Mouse (Mus musculus): ENCODE results near the gene Lrrc8c.

The Lrrc8c gene

DNA sequence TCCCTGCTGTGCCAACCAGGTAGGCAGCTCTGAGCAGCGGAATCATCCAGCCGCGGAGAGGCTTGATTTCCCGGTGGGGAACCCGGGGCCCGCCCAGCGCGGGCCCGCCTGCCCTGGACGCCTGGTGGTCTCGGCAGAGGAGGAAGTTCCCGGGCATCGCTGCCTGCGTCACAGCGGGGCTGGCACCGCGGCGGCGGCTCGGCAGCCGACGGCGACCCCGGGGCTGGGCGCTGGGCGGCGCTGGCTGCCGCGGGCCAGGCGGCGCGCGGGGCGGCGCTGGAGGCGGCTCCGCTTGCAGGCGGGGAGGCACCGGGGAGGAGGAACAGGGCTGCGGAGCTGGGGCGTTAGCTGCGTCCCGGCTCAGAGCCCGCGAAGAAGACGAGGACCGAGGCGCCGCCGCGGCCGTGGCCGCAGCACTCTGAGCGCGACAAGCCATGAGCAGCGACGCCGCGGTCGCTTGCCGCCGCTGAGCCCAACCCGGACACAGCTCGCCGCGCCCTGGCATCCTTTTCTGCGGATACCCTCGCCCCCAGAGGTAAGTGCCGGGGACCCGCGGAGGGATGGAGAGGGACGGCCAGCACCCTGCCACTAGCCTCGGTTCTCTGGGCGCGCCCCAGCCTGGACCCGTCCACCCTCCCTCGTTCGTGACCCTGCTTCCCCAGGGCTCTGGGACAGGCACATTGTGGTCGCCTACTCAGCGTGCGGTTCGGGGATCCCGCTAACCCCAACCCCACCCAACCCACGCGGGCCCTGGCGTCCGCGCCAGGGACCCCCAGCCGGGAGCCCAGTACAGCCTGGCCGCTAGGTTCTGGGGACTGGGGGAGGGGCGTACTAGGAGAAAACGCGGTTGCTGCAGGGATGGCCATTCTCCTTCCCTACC lies at the start of gene Lrrc8c:
Gene Lrrc8c, plus strand, starts transcription at position 293 of the 880 bp plus-strand sequence.
- peak; percentile 91 for ATAC-seq (ENCODE audit: low TSS enrichment)

GRCm38 (mm10) chr5:105472983-105473705 lies 46.0 kb upstream of the Lrrc8c start:
- no peak for ATAC-seq (ENCODE audit: low TSS enrichment)

DNA sequence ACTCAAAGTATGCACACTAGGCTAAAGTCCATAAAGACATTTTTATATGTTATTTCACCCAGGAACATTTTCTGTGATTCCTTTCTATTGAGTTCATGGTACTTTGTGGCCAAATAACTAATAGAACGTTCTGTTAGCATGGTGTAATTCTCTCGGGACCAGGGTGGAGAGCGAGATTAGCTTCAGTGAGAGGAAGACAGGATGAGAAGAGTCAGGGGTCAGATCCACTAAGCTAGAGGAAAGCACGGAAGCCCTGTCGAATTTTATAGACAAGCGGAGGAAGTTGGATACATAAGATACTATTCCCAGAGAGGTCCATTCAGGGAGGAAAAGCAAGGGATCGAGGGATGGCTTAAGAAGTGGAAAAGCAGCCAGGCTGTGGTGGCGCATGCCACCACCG lies 41.7 kb upstream of the Lrrc8c start:
- ATAC-seq (ENCODE audit: low TSS enrichment), result no peak

- ATAC-seq (ENCODE audit: low TSS enrichment), result peak; percentile 31; the same call in 1 of the 2 replicates
These were observed 39.5 kb upstream of the Lrrc8c start for GRCm38 (mm10) chr5:105479673-105480072.

- no peak for ATAC-seq (ENCODE audit: low TSS enrichment)
These were observed 38.6 kb upstream of the Lrrc8c start for GRCm38 (mm10) chr5:105480561-105480960.

- no peak for ATAC-seq (ENCODE audit: low TSS enrichment)
These were observed 35.6 kb upstream of the Lrrc8c start for GRCm38 (mm10) chr5:105483632-105484031.

DNA sequence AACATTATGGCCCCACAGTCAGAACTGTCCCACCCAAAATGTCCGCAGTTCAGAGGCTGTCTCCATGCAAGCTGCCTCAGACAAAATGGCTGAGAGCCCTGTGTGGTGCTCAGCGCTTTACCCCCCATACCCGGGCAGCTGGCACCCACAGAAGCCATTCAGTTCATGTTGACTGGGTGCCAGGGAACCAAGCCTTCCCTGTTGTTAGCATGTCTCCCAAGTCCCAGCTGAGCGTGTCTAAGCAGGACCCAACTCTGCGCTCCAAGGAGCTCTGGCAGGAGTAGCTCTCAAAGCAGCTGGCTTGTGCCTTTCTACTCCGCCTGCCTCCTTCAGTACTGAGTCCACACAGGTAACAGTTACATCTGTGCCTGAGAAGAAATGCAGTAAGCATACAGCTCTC lies 34.9 kb upstream of the Lrrc8c start:
- ATAC-seq (ENCODE audit: low TSS enrichment), result peak; percentile 56

- no peak for ATAC-seq (ENCODE audit: low TSS enrichment)
These were observed 34.3 kb upstream of the Lrrc8c start for GRCm38 (mm10) chr5:105484891-105485290.

DNA sequence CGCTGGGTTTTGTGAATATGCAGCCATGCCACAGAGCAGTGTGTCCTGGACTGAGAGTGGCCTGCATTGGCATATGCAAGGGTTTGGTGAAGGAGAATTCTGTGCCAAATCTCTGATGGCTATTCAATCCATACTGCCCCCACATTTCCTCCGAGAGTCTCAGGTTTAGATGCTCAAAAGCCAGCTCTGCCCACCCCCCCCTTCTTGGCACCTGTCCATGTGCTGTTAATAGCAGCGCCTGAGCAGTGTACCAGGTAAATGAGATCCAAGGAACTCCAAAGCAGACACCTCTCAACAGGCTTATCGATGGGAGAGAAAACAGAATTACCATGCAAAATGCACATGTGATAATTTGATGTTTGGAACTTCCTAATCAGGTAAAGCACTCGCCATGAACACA lies 29.0 kb upstream of the Lrrc8c start:
- no peak for ATAC-seq (ENCODE audit: low TSS enrichment)

DNA sequence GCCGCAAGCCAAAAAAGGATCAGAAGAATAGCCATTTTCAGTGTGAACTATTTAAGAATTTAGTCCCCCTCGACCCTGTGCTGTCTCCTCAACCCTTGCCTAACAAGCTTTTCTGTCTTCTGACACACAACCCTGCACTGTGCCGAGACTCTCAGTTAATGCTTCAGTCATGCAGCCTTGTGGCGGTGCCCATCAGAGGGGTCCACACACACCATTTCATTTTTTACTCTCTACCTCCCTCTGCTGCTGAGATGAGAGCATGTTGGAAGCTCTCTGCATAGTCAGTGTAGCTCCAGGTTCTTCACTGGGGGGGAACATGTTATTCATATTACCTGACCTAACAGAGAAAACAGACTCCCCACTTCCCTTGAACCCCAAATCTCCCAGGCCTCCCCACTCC lies 27.8 kb upstream of the Lrrc8c start:
- no peak for ATAC-seq (ENCODE audit: low TSS enrichment)

DNA sequence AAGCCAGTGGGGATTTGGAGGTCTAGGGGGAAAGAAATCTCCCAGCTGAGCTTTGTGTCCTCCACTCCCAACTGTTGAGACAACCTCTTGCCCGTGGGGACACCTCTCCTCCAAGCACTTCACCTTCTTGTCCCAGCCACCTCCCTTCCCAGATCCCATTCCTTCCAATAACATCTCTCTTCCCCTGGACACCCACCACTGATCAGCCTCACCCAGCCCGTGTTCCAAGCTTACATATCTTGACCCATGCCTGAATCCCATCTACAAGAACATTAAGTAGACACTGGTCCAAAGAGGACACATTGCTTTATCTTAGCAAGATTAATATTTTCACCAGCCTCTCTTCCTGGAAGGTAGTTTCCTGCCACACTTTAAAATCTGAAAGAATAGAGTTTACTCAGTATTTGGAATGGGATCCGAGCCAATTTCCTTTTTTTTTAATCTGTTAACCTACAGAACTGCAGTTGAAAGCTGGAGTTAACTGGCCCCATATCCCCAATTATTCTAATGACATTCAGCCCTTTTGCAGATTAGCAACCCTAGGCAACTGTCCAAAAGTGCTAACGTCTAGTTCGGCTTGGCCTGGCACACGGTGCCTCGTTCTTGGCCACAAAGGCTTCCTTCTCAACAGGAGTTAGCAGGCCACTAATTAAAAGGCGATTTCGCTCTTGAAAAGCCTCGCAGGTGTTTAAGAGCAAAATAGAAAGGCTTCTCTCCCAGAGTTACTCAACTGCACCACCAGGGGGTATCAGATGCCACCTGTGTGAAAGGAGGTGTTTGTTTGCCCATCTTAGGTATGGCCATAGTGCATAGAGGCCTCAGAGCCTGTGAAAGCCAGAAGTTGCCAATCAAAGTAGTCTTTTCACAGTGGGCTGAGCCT lies 26.6 kb upstream of the Lrrc8c start:
- ATAC-seq (ENCODE audit: low TSS enrichment), result no peak

DNA sequence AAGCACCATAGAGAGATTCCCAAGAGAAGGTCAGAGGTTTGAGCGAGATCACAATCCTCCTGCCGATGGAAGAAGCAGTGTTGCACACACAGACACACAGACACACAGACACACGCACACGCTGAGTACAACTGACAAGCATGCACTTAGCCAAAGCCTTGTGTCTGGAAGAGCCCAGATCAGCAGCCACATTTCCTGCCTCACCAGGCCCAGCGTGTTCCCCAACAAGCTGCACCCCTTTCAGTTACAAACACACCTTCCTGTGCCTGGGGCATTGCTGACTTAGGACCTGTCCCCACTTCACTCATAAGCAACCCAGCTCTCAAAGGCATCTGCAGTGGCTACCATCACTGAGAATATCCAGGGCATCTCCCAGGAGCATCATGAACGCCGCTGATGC lies 25.8 kb upstream of the Lrrc8c start:
- no peak for ATAC-seq (ENCODE audit: low TSS enrichment)

DNA sequence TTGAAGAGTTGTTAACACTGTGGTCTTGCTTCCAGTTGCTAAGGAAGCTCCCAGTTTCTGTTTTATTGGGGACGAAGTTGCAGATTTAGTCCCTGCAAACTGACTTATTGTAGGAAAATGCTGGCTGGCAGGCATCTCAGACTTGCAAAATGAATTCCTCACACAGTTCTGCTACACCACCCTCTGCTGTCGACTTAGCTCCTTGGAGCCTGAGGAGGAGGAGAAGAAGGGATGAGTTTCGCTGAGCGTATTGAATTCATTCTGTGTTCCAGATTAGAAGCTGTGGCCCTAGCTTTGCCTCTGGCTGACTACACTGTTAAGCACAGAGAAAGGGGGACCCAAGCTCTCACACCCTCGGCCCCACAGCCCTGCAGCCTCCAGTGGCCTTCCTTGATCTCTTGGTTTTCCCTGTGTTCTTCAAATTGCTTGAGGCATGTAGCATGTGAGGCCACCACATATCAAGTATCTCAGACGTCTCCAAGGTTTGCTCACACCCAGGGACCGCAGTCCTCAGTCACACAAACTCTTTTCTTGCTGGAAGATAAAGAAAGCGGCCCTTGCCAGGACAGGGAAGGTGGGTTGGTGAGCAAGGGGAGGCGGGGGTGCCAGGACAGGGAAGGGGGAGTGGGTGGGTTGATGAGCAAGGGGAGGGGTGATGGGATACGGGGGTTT lies 24.8 kb upstream of the Lrrc8c start:
- ATAC-seq (ENCODE audit: low TSS enrichment), result peak; percentile 79

- ATAC-seq (ENCODE audit: low TSS enrichment), result no peak
These were observed 24.0 kb upstream of the Lrrc8c start for GRCm38 (mm10) chr5:105494918-105495901.

- no peak for ATAC-seq (ENCODE audit: low TSS enrichment)
These were observed 23.1 kb upstream of the Lrrc8c start for GRCm38 (mm10) chr5:105496133-105496532.

GRCm38 (mm10) chr5:105496586-105496985 lies 22.6 kb upstream of the Lrrc8c start:
- no peak for ATAC-seq (ENCODE audit: low TSS enrichment)

GRCm38 (mm10) chr5:105498429-105499000 lies 20.7 kb upstream of the Lrrc8c start:
- ATAC-seq (ENCODE audit: low TSS enrichment), result no peak

DNA sequence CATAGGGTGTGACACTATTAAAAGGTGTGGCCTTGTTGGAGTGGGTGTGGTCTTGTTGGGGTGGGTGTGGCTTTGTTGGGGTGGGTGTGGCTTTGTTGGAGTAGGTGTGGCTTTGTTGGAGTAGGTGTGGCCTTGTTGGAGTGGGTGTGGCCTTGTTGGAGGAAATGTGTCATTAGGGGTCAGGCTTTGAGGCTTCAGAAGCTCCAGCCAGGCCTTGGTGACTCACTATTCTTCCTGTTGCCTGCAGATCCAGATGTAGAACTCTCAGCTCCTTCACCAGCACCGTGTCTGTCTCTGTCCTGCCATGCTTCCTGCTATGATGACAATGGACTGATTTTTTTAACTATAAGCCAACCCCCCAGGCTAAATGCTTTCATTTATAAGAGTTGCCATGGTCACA lies 19.8 kb upstream of the Lrrc8c start:
- ATAC-seq (ENCODE audit: low TSS enrichment), result no peak

DNA sequence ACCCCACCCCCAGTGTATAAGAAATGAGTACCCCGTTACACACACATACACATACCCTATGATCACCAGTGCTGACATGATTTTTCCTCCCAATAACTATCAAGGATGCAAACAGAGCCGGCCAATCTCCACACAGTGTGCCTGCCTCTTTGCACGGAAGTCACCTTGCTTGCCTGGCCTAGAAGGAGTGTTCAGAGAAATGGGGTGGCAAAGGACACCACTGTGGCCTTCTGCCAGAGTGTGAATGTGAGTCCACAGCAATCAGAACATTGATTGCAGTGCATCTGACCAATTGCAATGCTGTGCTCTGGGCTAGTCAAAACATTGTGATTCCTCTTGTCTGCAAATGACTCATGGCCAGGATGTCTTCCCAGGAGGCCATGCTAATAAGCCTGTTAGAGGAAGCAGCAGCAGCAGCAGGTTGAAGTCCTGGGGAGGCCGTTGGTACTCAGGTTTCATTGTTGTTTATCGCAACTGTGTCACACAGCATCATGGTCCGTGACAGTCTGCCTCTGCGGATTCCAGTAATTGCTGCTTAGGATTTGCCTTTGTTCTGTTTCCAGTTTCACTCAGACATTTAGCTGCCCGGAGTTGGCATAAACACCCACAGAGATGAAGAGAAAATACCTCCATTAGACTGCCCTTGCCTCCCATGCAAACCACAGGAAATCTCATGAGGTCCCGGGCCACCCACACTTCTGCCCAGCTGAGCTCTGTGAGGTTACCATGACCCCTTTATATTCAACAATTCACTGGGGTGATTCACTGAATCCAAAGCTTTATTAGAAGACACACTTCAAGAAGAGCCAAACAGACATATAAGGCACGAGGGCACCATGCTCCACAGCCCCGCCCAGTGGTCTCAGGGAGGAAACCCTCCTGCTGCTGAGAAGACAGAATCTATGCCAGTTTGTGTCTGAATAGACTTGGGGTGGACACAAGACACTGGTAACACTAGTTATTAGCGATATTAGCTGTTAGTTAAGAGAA lies 18.8 kb upstream of the Lrrc8c start:
- no peak for ATAC-seq (ENCODE audit: low TSS enrichment)
